Mouse (Mus musculus): Measurements from ENCODE around the gene Sox1.

The Sox1 gene

DNA sequence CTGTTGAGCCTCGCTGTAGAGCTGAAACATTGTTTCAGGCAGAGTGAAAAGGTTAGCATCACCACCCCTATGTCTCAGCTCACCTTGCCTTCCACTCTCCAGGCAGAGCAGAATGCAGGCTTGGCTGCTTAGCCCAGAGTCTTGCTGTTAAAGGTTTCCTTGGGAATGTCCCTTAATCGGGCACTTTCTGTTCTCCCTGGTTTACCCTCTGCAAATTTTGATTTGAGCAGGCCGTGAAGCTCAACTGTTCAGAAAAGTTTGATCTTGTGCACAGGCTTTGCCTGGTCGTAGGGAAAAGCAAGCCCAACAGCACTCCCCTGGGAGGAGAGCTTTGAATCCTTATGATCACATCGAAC lies 6.0 kb upstream of the Sox1 start:
- no peak for DNase-seq (ENCODE audit: low spot score)

DNA sequence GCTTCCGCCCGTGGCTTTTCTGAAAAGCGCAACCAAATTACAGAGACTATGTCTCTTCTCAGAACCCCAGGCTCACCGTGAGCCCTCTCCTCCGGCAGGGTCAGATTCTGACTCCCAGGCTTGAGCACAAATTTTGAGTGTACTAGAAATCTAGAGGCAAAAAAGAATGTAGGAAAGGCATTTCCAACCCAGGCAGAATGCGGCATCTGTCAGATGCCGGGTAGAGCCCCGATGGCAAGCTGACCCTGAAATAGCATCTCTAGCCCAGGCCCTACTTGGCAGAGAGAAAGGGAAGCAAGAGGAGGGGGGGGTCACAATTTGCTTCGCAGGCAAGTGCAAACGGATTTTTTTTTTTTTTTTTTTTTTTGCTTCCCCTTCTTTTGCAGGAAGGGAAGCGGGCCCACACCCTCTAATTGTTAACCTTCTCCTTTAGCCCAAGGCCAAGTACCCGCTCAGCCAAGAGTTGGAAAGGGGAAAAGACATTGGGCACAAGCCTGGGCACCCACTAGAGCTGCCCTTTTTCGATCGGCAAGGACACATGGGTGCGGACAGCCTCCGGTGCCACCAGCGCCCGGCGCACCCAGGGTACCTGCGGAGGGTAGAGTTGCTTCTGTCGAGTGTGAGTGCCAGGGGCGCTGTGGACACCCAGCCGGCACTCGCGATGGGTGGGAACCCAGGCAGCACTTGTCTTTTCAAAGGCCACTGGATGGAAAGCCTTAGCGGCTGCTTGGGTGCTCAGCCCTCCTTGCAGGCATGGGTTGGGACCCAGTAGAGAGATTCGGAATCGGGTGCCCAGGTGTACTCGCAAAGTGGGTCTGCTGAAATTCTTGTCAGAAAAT lies 5.1 kb upstream of the Sox1 start:
- no peak for DNase-seq (ENCODE audit: low spot score)

DNA sequence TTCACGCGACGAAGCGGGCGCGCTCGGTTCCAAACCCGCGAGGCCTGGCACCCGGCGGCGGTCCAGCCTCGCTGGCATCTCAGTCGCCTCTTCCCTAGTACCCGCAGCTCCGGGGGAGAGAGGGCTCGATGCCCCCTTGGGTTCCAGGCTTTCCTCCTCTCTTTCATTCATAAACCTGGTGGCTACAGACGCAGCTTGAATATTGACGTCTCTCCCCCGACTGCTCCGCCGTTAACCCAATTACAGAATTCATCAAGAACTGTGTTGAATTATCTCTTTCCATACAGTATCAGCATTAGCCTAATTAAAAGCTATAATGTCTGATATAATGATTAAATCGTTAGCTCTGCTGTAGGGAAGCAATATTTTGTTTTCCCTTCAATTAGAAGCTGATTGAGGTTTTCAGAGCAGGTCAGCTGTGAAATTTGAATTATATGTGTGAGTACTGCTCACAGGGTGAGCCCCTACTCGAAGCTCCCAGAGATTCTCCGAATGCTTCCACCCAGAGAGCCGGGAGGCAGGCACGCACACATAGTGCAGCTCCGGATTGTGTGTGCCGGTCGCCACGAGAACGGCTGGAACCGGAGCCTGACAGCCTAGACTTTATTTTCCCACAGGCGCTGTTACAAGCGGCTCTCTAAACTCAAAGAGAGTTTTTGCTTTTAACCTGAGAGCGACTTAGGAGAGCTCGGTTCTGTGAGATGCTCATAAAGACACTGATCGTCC lies 4.3 kb upstream of the Sox1 start:
- no peak for DNase-seq (ENCODE audit: low spot score)

DNA sequence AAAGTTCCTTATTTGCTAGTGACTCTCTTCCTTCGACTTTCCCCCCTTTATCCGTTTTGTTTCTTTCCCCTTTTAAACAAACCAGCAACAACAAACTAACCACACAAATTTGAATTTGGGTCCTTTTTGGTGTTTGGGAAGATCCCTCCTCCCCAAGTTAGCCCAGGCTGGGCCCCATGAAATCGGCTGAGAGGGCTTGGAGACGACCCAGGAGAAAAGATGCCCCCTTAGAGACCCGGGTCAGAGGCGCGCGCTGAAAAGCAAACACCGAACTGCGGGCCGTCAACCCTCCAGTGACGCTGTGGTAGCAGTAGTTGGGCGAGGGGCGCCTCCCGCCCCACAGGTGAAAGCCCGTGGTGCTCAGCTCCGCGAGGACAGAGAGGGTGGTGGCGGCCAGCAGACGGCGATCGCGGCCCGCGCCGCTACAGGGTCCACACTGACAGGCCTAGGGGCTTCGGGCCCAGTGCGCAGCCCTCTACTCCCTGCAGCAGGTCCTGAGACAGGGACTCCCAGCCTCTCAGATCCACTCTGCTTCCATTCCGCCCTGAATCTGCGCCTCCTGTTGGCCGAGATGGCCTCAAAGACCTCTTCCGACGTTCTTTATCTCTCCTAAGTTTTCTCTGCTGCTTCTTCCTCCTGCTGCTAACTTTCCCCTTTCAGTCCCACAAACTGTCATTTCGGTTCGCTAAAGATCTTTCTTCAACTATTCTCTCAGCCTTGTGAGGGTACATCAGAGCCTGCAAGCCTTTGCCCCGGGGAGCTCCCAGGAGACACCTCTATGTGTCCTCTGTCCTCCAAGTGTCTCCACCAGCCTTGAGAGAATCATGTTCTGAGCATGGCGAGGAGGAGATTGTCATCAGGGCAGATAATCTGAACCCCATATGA lies 3.5 kb upstream of the Sox1 start:
- DNase-seq (ENCODE audit: low spot score), result no peak

DNA sequence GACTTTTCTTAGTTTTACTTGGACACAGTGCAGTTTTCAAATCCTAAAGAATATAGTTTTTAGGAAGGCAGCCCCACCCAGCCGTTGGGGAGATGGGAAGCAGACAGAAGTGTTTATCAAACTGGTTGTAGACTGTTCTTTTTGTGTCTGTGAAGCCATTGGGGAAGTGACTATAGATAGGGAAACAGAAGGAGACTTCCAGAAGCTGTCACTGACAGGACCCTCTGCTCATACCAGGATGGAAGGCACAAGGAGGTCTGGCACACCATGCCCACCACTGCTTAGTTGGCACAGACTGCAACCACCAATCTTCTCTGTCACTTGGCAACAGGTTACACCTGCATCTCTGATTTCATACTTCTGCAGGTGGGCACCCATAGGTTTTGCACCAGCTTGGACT lies 2.3 kb upstream of the Sox1 start:
- no peak for DNase-seq (ENCODE audit: low spot score)

DNA sequence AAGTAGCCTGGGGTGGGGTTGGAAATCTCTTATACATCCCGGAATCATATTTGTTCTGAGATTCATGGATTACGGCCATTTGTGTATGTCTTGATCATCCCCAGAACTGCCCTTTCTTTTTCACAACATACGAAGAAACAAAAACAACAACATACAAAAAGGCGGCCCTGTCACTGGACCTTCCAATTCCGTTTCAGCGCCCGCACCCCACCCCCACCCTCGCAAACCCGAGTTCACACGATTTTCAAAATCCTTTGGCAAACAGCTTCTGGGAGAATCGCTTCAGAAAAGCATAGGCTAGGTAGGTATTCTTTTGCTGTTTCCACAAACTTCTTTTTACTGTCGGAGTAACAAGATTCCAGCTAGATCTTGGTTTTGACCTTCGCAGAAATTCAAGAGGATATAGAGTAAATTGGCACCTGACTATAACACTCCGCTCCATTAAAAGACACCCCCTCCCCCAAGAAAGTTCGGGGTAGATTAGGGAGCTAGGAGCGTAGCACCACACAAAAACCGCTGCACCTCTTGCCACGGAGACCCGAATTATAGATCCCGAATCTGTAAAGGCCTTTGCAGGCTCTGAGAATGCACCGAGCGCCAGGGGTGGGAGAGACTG lies 602 bp upstream of the Sox1 start:
- DNase-seq (ENCODE audit: low spot score), result no peak

DNA sequence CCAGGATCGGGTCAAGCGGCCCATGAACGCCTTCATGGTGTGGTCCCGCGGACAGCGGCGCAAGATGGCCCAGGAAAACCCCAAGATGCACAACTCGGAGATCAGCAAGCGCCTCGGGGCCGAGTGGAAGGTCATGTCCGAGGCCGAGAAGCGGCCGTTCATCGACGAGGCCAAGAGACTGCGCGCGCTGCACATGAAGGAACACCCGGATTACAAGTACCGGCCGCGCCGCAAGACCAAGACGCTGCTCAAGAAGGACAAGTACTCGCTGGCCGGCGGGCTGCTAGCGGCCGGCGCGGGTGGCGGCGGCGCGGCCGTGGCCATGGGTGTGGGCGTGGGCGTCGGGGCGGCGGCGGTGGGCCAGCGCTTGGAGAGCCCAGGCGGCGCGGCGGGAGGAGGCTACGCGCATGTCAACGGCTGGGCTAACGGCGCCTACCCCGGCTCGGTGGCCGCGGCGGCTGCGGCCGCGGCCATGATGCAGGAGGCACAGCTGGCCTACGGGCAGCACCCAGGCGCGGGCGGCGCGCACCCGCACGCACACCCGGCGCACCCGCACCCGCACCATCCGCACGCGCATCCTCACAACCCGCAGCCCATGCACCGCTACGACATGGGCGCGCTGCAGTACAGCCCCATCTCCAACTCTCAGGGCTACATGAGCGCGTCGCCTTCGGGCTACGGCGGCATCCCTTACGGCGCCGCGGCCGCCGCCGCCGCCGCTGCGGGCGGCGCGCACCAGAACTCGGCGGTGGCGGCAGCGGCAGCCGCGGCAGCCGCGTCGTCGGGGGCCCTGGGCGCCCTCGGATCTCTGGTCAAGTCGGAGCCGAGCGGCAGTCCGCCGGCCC lies 1.6 kb downstream of the Sox1 start:
- no peak for DNase-seq (ENCODE audit: low spot score)

DNA sequence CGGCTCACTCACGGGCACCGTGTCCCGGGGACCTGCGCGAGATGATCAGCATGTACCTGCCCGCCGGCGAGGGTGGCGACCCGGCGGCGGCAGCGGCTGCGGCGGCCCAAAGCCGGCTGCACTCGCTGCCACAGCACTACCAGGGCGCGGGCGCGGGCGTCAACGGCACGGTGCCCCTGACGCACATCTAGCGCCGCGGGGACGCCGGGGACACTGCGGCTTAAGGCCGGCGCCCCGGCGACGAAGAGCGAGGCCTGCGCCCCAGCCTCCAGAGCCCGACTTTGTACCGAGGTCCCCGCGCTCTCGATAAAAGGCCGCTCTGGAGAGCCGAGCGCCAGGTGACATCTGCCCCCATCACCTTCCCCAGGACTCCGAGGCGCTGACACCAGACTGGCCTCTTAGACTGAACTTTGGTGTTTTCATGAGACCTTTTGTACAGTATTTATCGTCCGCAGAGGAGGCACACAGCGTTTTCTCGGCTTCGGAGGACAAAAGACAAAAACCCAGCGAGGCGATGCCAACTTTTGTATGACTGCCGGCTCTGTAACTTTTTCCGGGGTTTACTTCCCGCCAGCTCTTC lies 2.3 kb downstream of the Sox1 start:
- DNase-seq (ENCODE audit: low spot score), result no peak

DNA sequence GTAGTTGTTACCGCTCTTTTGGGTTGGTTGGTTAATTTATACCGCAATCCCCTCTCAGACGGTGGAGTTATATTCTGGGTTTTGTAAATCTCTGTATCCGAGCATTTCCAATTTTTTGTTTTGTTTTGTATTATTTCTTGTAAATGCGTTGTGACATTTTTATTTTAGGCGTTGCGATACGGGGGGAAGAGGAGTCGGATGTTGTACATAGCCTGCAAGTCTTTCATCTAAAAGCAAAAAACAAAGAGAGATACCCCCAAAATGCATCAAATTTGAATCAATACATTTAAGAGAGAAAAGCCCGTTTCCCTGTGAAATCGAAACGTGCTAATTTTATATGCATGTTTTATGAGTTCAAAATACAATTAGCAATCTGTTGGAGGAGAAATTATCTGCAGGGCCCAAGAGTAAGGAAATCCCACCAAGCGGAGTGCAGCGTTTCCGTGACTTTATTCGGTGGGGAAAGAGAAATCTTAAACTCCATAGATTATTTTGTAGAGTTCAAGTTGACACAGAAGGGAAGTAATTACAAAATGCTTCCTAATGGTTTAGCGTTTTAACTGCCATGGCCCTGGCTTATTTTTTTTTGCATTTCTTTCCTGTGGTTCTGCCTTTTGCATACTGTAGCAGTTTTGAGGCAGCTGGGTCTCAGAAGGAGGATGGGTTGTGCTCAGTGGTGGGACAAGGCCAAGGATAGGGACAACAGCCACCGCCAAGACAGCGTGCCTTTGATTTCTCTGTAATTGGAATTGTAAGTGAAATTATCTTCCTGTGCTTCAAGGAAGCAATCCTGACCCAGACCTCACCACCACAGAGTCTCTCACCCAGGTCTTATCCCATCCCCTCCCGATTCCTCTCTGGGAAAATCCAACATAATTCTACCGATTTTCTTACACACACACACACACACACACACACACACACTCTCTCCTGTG lies 3.2 kb downstream of the Sox1 start:
- DNase-seq (ENCODE audit: low spot score), result no peak

DNA sequence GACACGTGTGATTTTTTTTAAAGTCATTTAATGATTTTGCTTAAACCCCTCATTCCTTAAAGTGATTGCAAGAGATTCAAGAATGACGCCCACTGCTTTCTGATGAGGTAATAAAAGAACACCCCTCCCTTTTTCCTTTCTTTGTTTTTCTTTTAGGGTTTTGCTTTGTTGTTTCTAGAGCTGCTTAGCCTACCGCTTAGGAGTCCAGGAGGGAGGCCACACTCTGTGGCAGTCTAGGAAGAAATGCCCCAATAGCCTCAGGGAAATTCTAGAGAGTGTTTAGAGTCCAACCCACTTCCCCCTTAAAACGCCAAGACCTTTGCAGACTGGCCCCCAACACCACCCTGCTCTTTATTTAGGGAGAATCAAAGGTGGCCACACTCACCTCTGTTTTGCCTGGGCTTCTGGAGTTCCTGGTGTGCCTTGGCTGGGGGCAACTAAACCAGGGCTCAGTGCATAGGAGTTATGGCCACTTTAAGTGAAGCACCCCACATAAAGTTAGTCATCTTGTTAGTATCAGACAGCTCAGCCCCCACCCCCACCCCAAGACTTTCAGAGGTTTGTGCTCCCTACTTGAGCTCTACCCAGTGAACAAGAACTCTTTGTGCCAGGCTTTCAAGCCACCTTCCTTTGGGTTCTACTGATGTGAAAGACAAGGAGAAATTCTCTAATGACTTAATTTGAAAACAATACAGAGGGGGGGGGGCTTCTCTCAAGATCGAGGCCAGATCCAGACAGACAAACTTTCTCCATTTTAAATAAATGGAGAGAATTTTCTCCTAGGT lies 4.5 kb downstream of the Sox1 start:
- no peak for DNase-seq (ENCODE audit: low spot score)

DNA sequence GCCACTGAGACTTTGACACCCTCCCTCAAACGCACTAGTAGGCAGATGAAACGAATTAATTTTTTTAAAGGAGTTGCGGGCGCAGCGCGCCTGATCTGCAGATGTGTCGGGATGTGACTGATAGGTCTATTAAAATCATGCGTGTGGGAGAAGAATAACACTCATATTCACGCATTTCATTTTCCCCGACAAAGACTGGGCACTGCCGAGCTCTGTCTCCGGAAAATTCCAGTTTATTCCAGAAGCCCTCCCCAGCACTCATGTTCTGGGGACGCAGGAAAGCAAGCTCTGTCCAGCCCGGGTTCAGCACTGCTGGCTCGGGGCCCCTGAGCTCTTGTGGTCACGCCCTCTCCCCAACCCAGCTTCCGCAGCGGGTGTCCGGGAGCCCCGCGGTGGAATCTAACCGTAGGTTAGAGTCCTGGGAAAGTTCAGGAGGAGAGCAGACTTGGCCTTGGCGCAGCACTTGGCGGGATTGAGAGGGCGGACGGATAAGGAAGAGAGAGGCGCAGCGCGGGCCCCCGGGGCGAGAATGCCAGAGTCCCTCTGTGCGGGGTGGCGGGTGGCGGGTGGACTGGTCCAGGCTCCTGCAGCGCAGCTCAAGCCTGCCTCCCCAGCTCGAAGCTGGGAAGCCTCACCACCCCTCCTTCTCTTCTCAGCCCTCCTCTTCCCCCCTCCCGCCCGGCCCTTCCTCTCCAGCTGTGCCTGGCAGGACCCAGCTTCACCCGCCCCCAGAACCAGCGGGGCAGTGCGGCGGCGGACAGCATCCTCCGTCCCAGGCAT lies 5.7 kb downstream of the Sox1 start:
- DNase-seq (ENCODE audit: low spot score), result no peak

DNA sequence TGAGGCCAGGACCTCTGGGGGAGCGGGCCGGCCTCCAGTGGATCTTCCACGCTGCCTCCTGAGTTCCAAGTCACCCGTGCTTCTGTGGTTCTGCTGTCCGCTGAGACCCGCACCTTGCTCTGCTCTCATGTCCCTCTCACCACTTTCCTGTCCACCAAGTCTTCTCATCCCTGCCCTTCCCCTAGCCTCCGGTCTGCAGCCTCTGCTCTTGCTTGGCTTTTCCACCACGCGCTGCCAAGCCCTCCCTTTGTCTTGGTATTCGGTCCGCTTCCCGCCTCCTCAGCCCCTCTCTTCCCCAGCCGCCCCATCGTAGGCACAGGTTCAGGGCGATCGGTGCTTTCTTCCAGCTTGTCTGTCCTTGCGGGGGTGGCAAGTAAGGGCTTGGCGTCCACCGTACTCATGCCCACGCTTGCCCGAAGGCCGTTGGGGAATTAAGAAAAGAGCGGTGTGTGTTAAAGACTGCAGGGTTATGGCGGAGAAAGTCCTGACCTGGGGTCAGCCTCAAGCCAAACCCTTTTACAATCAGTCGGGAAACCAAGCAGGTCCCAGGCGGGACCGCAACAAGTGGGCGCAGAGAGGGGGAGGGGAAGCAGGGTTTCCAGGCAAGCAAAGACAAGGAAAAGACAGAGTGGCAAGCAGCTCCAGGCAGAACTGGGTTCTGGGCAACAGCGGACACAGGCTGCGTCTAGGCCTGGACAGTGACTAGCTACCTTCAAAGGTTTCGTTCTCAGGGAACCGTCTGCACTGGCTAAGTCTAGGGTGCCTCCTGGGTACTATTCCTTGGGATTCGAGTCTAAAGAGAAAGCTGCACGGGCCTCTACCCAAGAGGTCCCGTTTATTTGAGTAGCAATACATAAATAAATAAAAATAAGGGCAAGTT lies 6.5 kb downstream of the Sox1 start:
- no peak for DNase-seq (ENCODE audit: low spot score)

DNA sequence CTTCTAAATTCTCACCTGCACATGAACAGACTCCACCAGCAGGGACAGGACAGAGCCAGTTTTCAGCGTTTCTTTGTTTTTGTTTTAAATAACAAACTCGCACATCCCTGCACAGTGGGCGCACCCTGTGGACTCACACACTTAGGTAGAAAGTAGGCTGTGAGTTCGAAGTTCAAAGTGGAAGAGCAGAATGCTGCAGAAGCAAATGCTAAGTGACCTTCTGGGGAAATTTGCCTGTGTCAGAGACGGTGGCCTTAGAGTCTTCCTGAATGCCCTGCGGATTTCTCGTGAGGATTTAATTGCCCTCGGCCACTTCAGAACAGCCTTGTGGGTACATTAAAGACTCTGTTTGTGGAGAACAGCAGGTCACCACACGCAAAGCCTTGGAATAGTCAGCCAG lies 7.6 kb downstream of the Sox1 start:
- DNase-seq (ENCODE audit: low spot score), result no peak

DNA sequence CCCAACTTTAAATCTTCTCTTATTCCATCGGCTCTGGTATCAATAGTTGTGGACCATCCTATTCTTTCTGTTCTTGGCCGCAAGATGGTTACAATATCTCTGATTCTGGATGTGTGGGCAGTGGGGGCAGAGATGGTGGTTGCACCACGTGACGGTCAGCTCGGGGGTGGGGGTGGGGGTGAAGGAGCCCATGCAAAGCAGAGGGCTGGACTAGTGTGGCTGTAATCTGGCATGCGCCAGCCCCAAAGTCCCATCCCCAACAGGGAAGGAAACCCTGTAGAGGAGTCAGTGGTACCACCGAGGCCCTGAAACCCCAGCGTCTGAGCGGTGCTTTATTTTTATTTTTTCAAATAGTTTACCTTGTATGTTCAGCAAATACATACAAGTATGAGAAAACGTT lies 12.9 kb downstream of the Sox1 start:
- DNase-seq (ENCODE audit: low spot score), result no peak

DNA sequence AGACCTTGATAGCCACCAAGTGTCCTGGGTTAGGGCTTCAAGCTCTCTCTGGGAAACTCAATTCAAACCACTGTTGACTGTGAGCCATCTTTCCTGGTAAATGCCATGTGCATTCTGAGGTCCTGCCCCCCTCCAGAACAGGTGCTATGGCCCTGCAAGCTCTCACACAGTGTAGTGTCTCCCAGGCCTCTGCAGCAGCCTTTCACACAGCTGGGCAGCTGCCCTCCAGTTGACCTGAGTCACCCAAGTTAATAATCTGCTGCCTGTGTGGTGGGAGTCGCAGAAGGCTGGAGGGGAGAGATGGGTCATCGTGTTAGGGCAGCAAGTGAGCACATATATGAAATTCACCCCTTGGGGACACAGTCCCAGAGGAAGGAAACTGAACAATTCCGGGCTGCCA lies 14.9 kb downstream of the Sox1 start:
- no peak for DNase-seq (ENCODE audit: low spot score)

DNA sequence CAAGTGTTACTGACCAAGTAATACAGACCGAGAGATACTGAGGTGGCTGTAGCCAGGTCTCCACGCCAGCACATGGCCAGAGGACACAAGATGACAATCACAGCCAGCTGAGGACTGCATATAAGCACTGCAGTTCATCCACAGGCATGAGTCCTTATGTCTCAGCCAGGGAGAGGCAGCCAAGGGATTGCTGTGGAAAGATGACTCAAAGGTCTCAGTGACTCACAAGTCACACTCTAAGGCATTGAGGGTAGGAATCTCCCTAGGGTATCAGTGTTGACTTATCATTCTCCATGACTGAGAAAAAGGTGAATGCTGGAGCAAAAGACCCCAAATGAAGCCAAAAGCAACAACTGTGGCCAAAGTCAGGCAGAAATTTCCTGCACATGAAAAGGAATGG lies 22.0 kb downstream of the Sox1 start:
- DNase-seq (ENCODE audit: low spot score), result no peak

DNA sequence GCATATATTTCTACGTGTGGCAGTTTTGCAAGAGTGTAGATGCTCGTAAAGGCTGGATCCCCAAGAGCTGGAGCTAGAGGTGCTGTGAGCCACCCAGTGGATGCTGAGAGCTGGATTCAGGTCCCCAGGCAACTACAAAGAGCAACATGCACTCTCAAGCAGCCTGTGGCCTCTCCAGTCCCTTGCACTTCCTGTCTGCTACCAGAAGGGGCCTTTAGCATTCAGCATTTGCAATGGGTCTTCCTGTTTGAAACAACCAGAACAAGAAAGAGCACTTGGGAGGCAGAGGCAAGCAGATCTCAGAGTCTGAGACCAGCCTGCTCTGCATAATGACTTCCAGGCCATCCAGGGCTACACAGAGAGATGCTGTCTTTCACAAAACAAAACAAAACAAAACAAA lies 25.4 kb downstream of the Sox1 start:
- DNase-seq (ENCODE audit: low spot score), result no peak
